Mouse (Mus musculus): ENCODE measurements at regions not wholly inside any gene's neighbourhood (a gene's known extent, or its start where the extent isn't known, plus 50 kb on each side); places are given as distances from the start of the nearest gene placed in this dataset.

GRCm38 (mm10) chr10:104367219-104367618 is 173.4 kb downstream of the Gm4340 start:
- DNase-seq (ENCODE audit: low spot score): no peak
- no peaks in the 10 kb centered on the region for H3K4me1 ChIP-seq (replicated peaks; ENCODE audit: control insufficient read depth, insufficient read depth, low read length)
- ATAC-seq (replicated peaks; ENCODE audit: low FRiP score): no peak
- 95% methylated on average over 2 of the region's 2 CpGs for WGBS
- H3K4me2 ChIP-seq (ENCODE audit: low read depth, low read length, severe bottlenecking): no peak overlapping the region
- H3K9me3 ChIP-seq (ENCODE audit: control insufficient read depth, low read length): no peaks in the 10 kb centered on the region
- H3K9ac ChIP-seq (ENCODE audit: low read length): no peak overlapping the region
- H3K27me3 ChIP-seq (ENCODE audit: control insufficient read depth, insufficient read depth, low read length): no peaks in the 10 kb centered on the region
- no peak overlapping the region for H3K4me3 ChIP-seq (ENCODE audit: low read depth, low read length)
- no peak overlapping the region for H3K27ac ChIP-seq (ENCODE audit: low read depth, low read length)
- no peaks in the 10 kb centered on the region for H3K36me3 ChIP-seq (ENCODE audit: control insufficient read depth, insufficient read depth, low read length)

GRCm38 (mm10) chr10:104374567-104374966 is 180.7 kb downstream of the Gm4340 start:
- DNase-seq (ENCODE audit: low spot score): no peak
- no peaks in the 10 kb centered on the region for H3K36me3 ChIP-seq (ENCODE audit: control insufficient read depth, insufficient read depth, low read length)
- H3K4me3 ChIP-seq (ENCODE audit: low read depth, low read length): no peak overlapping the region
- ATAC-seq (replicated peaks; ENCODE audit: low FRiP score): no peak
- no peak overlapping the region for H3K4me2 ChIP-seq (ENCODE audit: low read depth, low read length, severe bottlenecking)
- H3K27me3 ChIP-seq (ENCODE audit: control insufficient read depth, insufficient read depth, low read length): no peaks in the 10 kb centered on the region
- no peaks in the 10 kb centered on the region for H3K9me3 ChIP-seq (ENCODE audit: control insufficient read depth, low read length)
- H3K9ac ChIP-seq (ENCODE audit: low read length): no peak overlapping the region
- 93% methylated on average over 1 of the region's 1 CpGs for WGBS
- no peak overlapping the region for H3K27ac ChIP-seq (ENCODE audit: low read depth, low read length)
- H3K4me1 ChIP-seq (replicated peaks; ENCODE audit: control insufficient read depth, insufficient read depth, low read length): no peaks in the 10 kb centered on the region

GRCm38 (mm10) chr10:104388254-104388653 is 194.4 kb downstream of the Gm4340 start:
- no peak for DNase-seq (ENCODE audit: low spot score)
- Histone ChIP-seq H3K27me3 (ENCODE audit: control insufficient read depth, insufficient read depth, low read length) (no peaks in the 10 kb centered on the region), H3K4me2 (ENCODE audit: low read depth, low read length, severe bottlenecking) (no peak overlapping the region), H3K9me3 (ENCODE audit: control insufficient read depth, low read length) (no peaks in the 10 kb centered on the region), H3K4me3 (ENCODE audit: low read depth, low read length) (no peak overlapping the region), H3K36me3 (ENCODE audit: control insufficient read depth, insufficient read depth, low read length) (no peaks in the 10 kb centered on the region), H3K9ac (ENCODE audit: low read length) (no peak overlapping the region), H3K4me1 (replicated peaks; ENCODE audit: control insufficient read depth, insufficient read depth, low read length) (no peaks in the 10 kb centered on the region), H3K27ac (ENCODE audit: low read depth, low read length) (no peak overlapping the region)
- ATAC-seq (replicated peaks; ENCODE audit: low FRiP score): no peak
- 75% methylated on average over 2 of the region's 2 CpGs for WGBS

GRCm38 (mm10) chr10:104395711-104396110 is 201.9 kb downstream of the Gm4340 start:
- DNase-seq (ENCODE audit: low spot score): no peak
- Histone ChIP-seq H3K9me3 (ENCODE audit: control insufficient read depth, low read length) (no peaks in the 10 kb centered on the region), H3K9ac (ENCODE audit: low read length) (no peak overlapping the region), H3K4me3 (ENCODE audit: low read depth, low read length) (no peak overlapping the region), H3K36me3 (ENCODE audit: control insufficient read depth, insufficient read depth, low read length) (no peaks in the 10 kb centered on the region), H3K27ac (ENCODE audit: low read depth, low read length) (no peak overlapping the region), H3K4me2 (ENCODE audit: low read depth, low read length, severe bottlenecking) (no peak overlapping the region), H3K4me1 (replicated peaks; ENCODE audit: control insufficient read depth, insufficient read depth, low read length) (no peaks in the 10 kb centered on the region), H3K27me3 (ENCODE audit: control insufficient read depth, insufficient read depth, low read length) (no peaks in the 10 kb centered on the region)
- WGBS: 93% methylated on average over 1 of the region's 1 CpGs
- no peak for ATAC-seq (replicated peaks; ENCODE audit: low FRiP score)

- Histone ChIP-seq H3K9ac (ENCODE audit: low read length) (no peak overlapping the region), H3K27ac (ENCODE audit: low read depth, low read length) (no peak overlapping the region), H3K4me3 (ENCODE audit: low read depth, low read length) (no peak overlapping the region), H3K9me3 (ENCODE audit: control insufficient read depth, low read length) (no peaks in the 10 kb centered on the region), H3K4me1 (replicated peaks; ENCODE audit: control insufficient read depth, insufficient read depth, low read length) (no peaks in the 10 kb centered on the region), H3K36me3 (ENCODE audit: control insufficient read depth, insufficient read depth, low read length) (no peaks in the 10 kb centered on the region), H3K4me2 (ENCODE audit: low read depth, low read length, severe bottlenecking) (no peak overlapping the region), H3K27me3 (ENCODE audit: control insufficient read depth, insufficient read depth, low read length) (no peaks in the 10 kb centered on the region)
- DNase-seq (ENCODE audit: low spot score) (no peak), ATAC-seq (replicated peaks; ENCODE audit: low FRiP score) (no peak)
- WGBS: 74% methylated on average over 4 of the region's 4 CpGs
Measured at GRCm38 (mm10) chr10:104408751-104409150, 214.9 kb downstream of the Gm4340 start.

GRCm38 (mm10) chr10:104422541-104422940 is 228.7 kb downstream of the Gm4340 start:
- Histone ChIP-seq H3K36me3 (ENCODE audit: control insufficient read depth, insufficient read depth, low read length) (no peaks in the 10 kb centered on the region), H3K9me3 (ENCODE audit: control insufficient read depth, low read length) (no peaks in the 10 kb centered on the region), H3K4me1 (replicated peaks; ENCODE audit: control insufficient read depth, insufficient read depth, low read length) (no peaks in the 10 kb centered on the region), H3K27ac (ENCODE audit: low read depth, low read length) (no peak overlapping the region), H3K4me2 (ENCODE audit: low read depth, low read length, severe bottlenecking) (no peak overlapping the region), H3K4me3 (ENCODE audit: low read depth, low read length) (no peak overlapping the region), H3K27me3 (ENCODE audit: control insufficient read depth, insufficient read depth, low read length) (no peaks in the 10 kb centered on the region), H3K9ac (ENCODE audit: low read length) (no peak overlapping the region)
- ATAC-seq (replicated peaks; ENCODE audit: low FRiP score): no peak
- no peak for DNase-seq (ENCODE audit: low spot score)

GRCm38 (mm10) chr10:104423161-104423560 is 229.3 kb downstream of the Gm4340 start:
- H3K9ac ChIP-seq (ENCODE audit: low read length): no peak overlapping the region
- WGBS: 89% methylated on average over 4 of the region's 4 CpGs
- H3K27me3 ChIP-seq (ENCODE audit: control insufficient read depth, insufficient read depth, low read length): no peaks in the 10 kb centered on the region
- no peaks in the 10 kb centered on the region for H3K36me3 ChIP-seq (ENCODE audit: control insufficient read depth, insufficient read depth, low read length)
- H3K4me2 ChIP-seq (ENCODE audit: low read depth, low read length, severe bottlenecking): no peak overlapping the region
- no peak overlapping the region for H3K27ac ChIP-seq (ENCODE audit: low read depth, low read length)
- no peaks in the 10 kb centered on the region for H3K4me1 ChIP-seq (replicated peaks; ENCODE audit: control insufficient read depth, insufficient read depth, low read length)
- no peak for ATAC-seq (replicated peaks; ENCODE audit: low FRiP score)
- H3K4me3 ChIP-seq (ENCODE audit: low read depth, low read length): no peak overlapping the region
- no peaks in the 10 kb centered on the region for H3K9me3 ChIP-seq (ENCODE audit: control insufficient read depth, low read length)
- DNase-seq (ENCODE audit: low spot score): no peak

GRCm38 (mm10) chr10:104423761-104424160 is 229.9 kb downstream of the Gm4340 start:
- Histone ChIP-seq H3K36me3 (ENCODE audit: control insufficient read depth, insufficient read depth, low read length) (no peaks in the 10 kb centered on the region), H3K9ac (ENCODE audit: low read length) (no peak overlapping the region), H3K27me3 (ENCODE audit: control insufficient read depth, insufficient read depth, low read length) (no peaks in the 10 kb centered on the region), H3K4me2 (ENCODE audit: low read depth, low read length, severe bottlenecking) (no peak overlapping the region), H3K4me1 (replicated peaks; ENCODE audit: control insufficient read depth, insufficient read depth, low read length) (no peaks in the 10 kb centered on the region), H3K27ac (ENCODE audit: low read depth, low read length) (no peak overlapping the region), H3K4me3 (ENCODE audit: low read depth, low read length) (no peak overlapping the region), H3K9me3 (ENCODE audit: control insufficient read depth, low read length) (no peaks in the 10 kb centered on the region)
- DNase-seq (ENCODE audit: low spot score): no peak
- no peak for ATAC-seq (replicated peaks; ENCODE audit: low FRiP score)

GRCm38 (mm10) chr10:104444926-104445325 is 251.1 kb downstream of the Gm4340 start:
- Histone ChIP-seq H3K36me3 (ENCODE audit: control insufficient read depth, insufficient read depth, low read length) (no peaks in the 10 kb centered on the region), H3K27ac (ENCODE audit: low read depth, low read length) (no peak overlapping the region), H3K27me3 (ENCODE audit: control insufficient read depth, insufficient read depth, low read length) (no peaks in the 10 kb centered on the region), H3K4me2 (ENCODE audit: low read depth, low read length, severe bottlenecking) (no peak overlapping the region), H3K4me1 (replicated peaks; ENCODE audit: control insufficient read depth, insufficient read depth, low read length) (no peaks in the 10 kb centered on the region), H3K9me3 (ENCODE audit: control insufficient read depth, low read length) (no peaks in the 10 kb centered on the region), H3K9ac (ENCODE audit: low read length) (no peak overlapping the region), H3K4me3 (ENCODE audit: low read depth, low read length) (no peak overlapping the region)
- ATAC-seq (replicated peaks; ENCODE audit: low FRiP score) (no peak), DNase-seq (ENCODE audit: low spot score) (no peak)
- 81% methylated on average over 4 of the region's 4 CpGs for WGBS

Data from forebrain, embryonic 11.5 days (tissue).